Mouse (Mus musculus): ENCODE data around the gene Tsen54. TPM values are rescaled to one million over a fixed set of nuclear protein-coding genes. Genes with fewer than 3 reads are reported as not detected.

Gene Tsen54
- polyA plus RNA-seq, 1 experiment from 2014 or later, result 28.8 TPM

- no peak for ATAC-seq (ENCODE audit: low FRiP score)
- H3K9me3 ChIP-seq (replicated peaks), result no peaks in the 10 kb centered on the region
- H3K27me3 ChIP-seq, result peaks cover 38% of the 10 kb centered on the region
- no peak overlapping the region for H3K4me2 ChIP-seq (replicated peaks)
- H3K4me1 ChIP-seq, result peaks cover 14% of the 10 kb centered on the region
- H3K27ac ChIP-seq, result no peak overlapping the region
- H3K36me3 ChIP-seq, result peaks cover 43% of the 10 kb centered on the region
- 94% methylated on average over 4 of the region's 4 CpGs for WGBS
- no peak overlapping the region for H3K4me3 ChIP-seq
- no peak overlapping the region for H3K9ac ChIP-seq
These were observed 6.5 kb downstream of the Tsen54 start for GRCm38 (mm10) chr11:115821001-115821400.

- Histone ChIP-seq H3K36me3 (peaks cover 35% of the 10 kb centered on the region), H3K4me2 (replicated peaks) (peak within 1 kb of the TSS; percentile 78), H3K27ac (no peak within 1 kb of the TSS), H3K4me1 (peaks cover 15% of the 10 kb centered on the region), H3K9ac (peak within 1 kb of the TSS; percentile 51), H3K4me3 (peak within 1 kb of the TSS; percentile 57), H3K9me3 (replicated peaks) (no peaks in the 10 kb centered on the region), H3K27me3 (peaks cover 63% of the 10 kb centered on the region)
- WGBS, result under 1% methylated on average over 85 of the region's 87 CpGs
- peak; percentile 90 for ATAC-seq (ENCODE audit: low FRiP score)
These were observed 9.5 kb downstream of the Tsen54 start, which contains the start of gene Llgl2 for GRCm38 (mm10) chr11:115823774-115824740. TSS of gene Llgl2 (plus strand) at chr11:115824049.

- 20% methylated on average over 11 of the region's 11 CpGs for WGBS
- H3K27ac ChIP-seq, result no peak overlapping the region
- no peak overlapping the region for H3K9ac ChIP-seq
- H3K36me3 ChIP-seq, result peaks cover 31% of the 10 kb centered on the region
- H3K27me3 ChIP-seq, result peaks cover 70% of the 10 kb centered on the region
- no peaks in the 10 kb centered on the region for H3K9me3 ChIP-seq (replicated peaks)
- H3K4me2 ChIP-seq (replicated peaks), result peak overlapping the region; percentile 78
- no peak for ATAC-seq (ENCODE audit: low FRiP score)
- H3K4me3 ChIP-seq, result peak overlapping the region; percentile 57
- H3K4me1 ChIP-seq, result peaks cover 15% of the 10 kb centered on the region
These were observed 10.3 kb downstream of the Tsen54 start for GRCm38 (mm10) chr11:115824813-115825212.

GRCm38 (mm10) chr11:115826487-115826886, 12.0 kb downstream of the Tsen54 start:
- ATAC-seq (ENCODE audit: low FRiP score), result no peak

GRCm38 (mm10) chr11:115827624-115828023, 13.1 kb downstream of the Tsen54 start:
- 89% methylated on average over 6 of the region's 6 CpGs for WGBS

More at GRCm38 (mm10) chr11:115826487-115826886, 12.0 kb downstream of the Tsen54 start:
- H3K4me2 ChIP-seq (replicated peaks), result no peak overlapping the region
- H3K9me3 ChIP-seq (replicated peaks), result no peaks in the 10 kb centered on the region
- peaks cover 22% of the 10 kb centered on the region for H3K4me1 ChIP-seq
- peaks cover 14% of the 10 kb centered on the region for H3K36me3 ChIP-seq
- WGBS, result 43% methylated on average over 5 of the region's 5 CpGs
- no peak overlapping the region for H3K4me3 ChIP-seq
- H3K27ac ChIP-seq, result no peak overlapping the region
- H3K27me3 ChIP-seq, result peaks cover 86% of the 10 kb centered on the region
- no peak overlapping the region for H3K9ac ChIP-seq

GRCm38 (mm10) chr11:115829036-115829435, 14.5 kb downstream of the Tsen54 start:
- H3K27me3 ChIP-seq, result peaks cover 78% of the 10 kb centered on the region
- no peak for ATAC-seq (ENCODE audit: low FRiP score)
- H3K9me3 ChIP-seq (replicated peaks), result no peaks in the 10 kb centered on the region
- no peak overlapping the region for H3K27ac ChIP-seq
- no peak overlapping the region for H3K4me2 ChIP-seq (replicated peaks)
- 66% methylated on average over 4 of the region's 4 CpGs for WGBS
- H3K36me3 ChIP-seq, result no peaks in the 10 kb centered on the region
- H3K9ac ChIP-seq, result no peak overlapping the region
- no peak overlapping the region for H3K4me3 ChIP-seq
- peaks cover 28% of the 10 kb centered on the region for H3K4me1 ChIP-seq

More at GRCm38 (mm10) chr11:115827624-115828023, 13.1 kb downstream of the Tsen54 start:
- Histone ChIP-seq H3K9me3 (replicated peaks) (no peaks in the 10 kb centered on the region), H3K36me3 (peaks cover 2% of the 10 kb centered on the region; the same call in 1 of the 2 replicates), H3K4me3 (no peak overlapping the region), H3K27ac (no peak overlapping the region), H3K4me1 (peaks cover 27% of the 10 kb centered on the region), H3K27me3 (peaks cover 90% of the 10 kb centered on the region), H3K9ac (no peak overlapping the region), H3K4me2 (replicated peaks) (no peak overlapping the region)
- no peak for ATAC-seq (ENCODE audit: low FRiP score)

GRCm38 (mm10) chr11:115830550-115831325, 16.2 kb downstream of the Tsen54 start:
- H3K27me3 ChIP-seq, result peaks cover 68% of the 10 kb centered on the region
- ATAC-seq (ENCODE audit: low FRiP score), result no peak
- WGBS, result 16% methylated on average over 25 of the region's 25 CpGs
- no peaks in the 10 kb centered on the region for H3K36me3 ChIP-seq
- H3K4me3 ChIP-seq, result no peak overlapping the region
- H3K9me3 ChIP-seq (replicated peaks), result no peaks in the 10 kb centered on the region
- no peak overlapping the region for H3K4me2 ChIP-seq (replicated peaks)
- H3K9ac ChIP-seq, result no peak overlapping the region
- H3K4me1 ChIP-seq, result peaks cover 28% of the 10 kb centered on the region
- no peak overlapping the region for H3K27ac ChIP-seq

- H3K27me3 ChIP-seq, result peaks cover 60% of the 10 kb centered on the region
- no peak overlapping the region for H3K27ac ChIP-seq
- no peak overlapping the region for H3K4me2 ChIP-seq (replicated peaks)
- no peak overlapping the region for H3K4me3 ChIP-seq
- H3K4me1 ChIP-seq, result peaks cover 28% of the 10 kb centered on the region
- H3K9ac ChIP-seq, result no peak overlapping the region
- H3K36me3 ChIP-seq, result no peaks in the 10 kb centered on the region
- no peaks in the 10 kb centered on the region for H3K9me3 ChIP-seq (replicated peaks)
- 44% methylated on average over 3 of the region's 3 CpGs for WGBS
- ATAC-seq (ENCODE audit: low FRiP score), result no peak
These were observed 17.0 kb downstream of the Tsen54 start for GRCm38 (mm10) chr11:115831518-115831917.

GRCm38 (mm10) chr11:115832064-115832463, 17.5 kb downstream of the Tsen54 start:
- Histone ChIP-seq H3K9ac (no peak overlapping the region), H3K36me3 (no peaks in the 10 kb centered on the region), H3K4me1 (peaks cover 30% of the 10 kb centered on the region), H3K4me3 (no peak overlapping the region), H3K4me2 (replicated peaks) (no peak overlapping the region), H3K27ac (no peak overlapping the region), H3K9me3 (replicated peaks) (no peaks in the 10 kb centered on the region), H3K27me3 (peaks cover 57% of the 10 kb centered on the region)
- no peak for ATAC-seq (ENCODE audit: low FRiP score)
- WGBS, result 56% methylated on average over 6 of the region's 6 CpGs

- no peak for ATAC-seq (ENCODE audit: low FRiP score)
- Histone ChIP-seq H3K4me3 (no peak overlapping the region), H3K36me3 (no peaks in the 10 kb centered on the region), H3K9ac (no peak overlapping the region; the same call in 1 of the 2 replicates), H3K4me1 (peaks cover 30% of the 10 kb centered on the region), H3K4me2 (replicated peaks) (no peak overlapping the region), H3K9me3 (replicated peaks) (no peaks in the 10 kb centered on the region), H3K27ac (no peak overlapping the region), H3K27me3 (peaks cover 53% of the 10 kb centered on the region)
- WGBS, result 5% methylated on average over 8 of the region's 8 CpGs
These were observed 18.0 kb downstream of the Tsen54 start for GRCm38 (mm10) chr11:115832523-115832922.

- Histone ChIP-seq H3K9ac (no peak overlapping the region), H3K4me3 (no peak overlapping the region), H3K4me2 (replicated peaks) (no peak overlapping the region), H3K9me3 (replicated peaks) (no peaks in the 10 kb centered on the region), H3K27me3 (peaks cover 47% of the 10 kb centered on the region), H3K4me1 (peaks cover 30% of the 10 kb centered on the region), H3K27ac (no peak overlapping the region), H3K36me3 (no peaks in the 10 kb centered on the region)
- 16% methylated on average over 8 of the region's 8 CpGs for whole genome bisulfite sequencing
- ATAC-seq (ENCODE audit: low FRiP score), result no peak
These were observed 18.5 kb downstream of the Tsen54 start for GRCm38 (mm10) chr11:115833021-115833513.

GRCm38 (mm10) chr11:115834033-115834432, 19.5 kb downstream of the Tsen54 start:
- no peak for ATAC-seq (ENCODE audit: low FRiP score)
- no peak overlapping the region for H3K9ac ChIP-seq
- no peak overlapping the region for H3K4me2 ChIP-seq (replicated peaks)
- H3K4me1 ChIP-seq, result peaks cover 28% of the 10 kb centered on the region
- no peaks in the 10 kb centered on the region for H3K36me3 ChIP-seq
- no peaks in the 10 kb centered on the region for H3K9me3 ChIP-seq (replicated peaks)
- WGBS, result 63% methylated on average over 6 of the region's 6 CpGs
- no peak overlapping the region for H3K27ac ChIP-seq
- H3K4me3 ChIP-seq, result no peak overlapping the region
- peaks cover 43% of the 10 kb centered on the region for H3K27me3 ChIP-seq
